Mouse (Mus musculus): Measurements from ENCODE around the gene Pkhd1.
"Not testable (repeated sequence)": the region's sequence is repeated elsewhere in the genome, so short reads cannot be mapped to it uniquely, and the experiment has no call there.

Gene Pkhd1

GRCm38 (mm10) chr1:20486087-20486486 is 131.8 kb downstream of the Pkhd1 start:
- DNase-seq (ENCODE audit: low spot score), result no peak

- no peak for DNase-seq (ENCODE audit: low spot score)
Observed at GRCm38 (mm10) chr1:20481843-20482242, 136.0 kb downstream of the Pkhd1 start.

- DNase-seq (ENCODE audit: low spot score), result no peak
Observed at GRCm38 (mm10) chr1:20478695-20479094, 139.2 kb downstream of the Pkhd1 start.

- no peak for DNase-seq (ENCODE audit: low spot score)
Observed at GRCm38 (mm10) chr1:20478266-20478659, 139.6 kb downstream of the Pkhd1 start.

GRCm38 (mm10) chr1:20477561-20478265 is 140.2 kb downstream of the Pkhd1 start:
- DNase-seq (ENCODE audit: low spot score), result no peak

GRCm38 (mm10) chr1:20470770-20471169 is 147.1 kb downstream of the Pkhd1 start:
- no peak for DNase-seq (ENCODE audit: low spot score)

GRCm38 (mm10) chr1:20470317-20470716 is 147.5 kb downstream of the Pkhd1 start:
- DNase-seq (ENCODE audit: low spot score), result no peak

GRCm38 (mm10) chr1:20466481-20466880 is 151.4 kb downstream of the Pkhd1 start:
- no peak for DNase-seq (ENCODE audit: low spot score)

- DNase-seq (ENCODE audit: low spot score), result no peak
Observed at GRCm38 (mm10) chr1:20454621-20455020, 163.2 kb downstream of the Pkhd1 start.

GRCm38 (mm10) chr1:20450074-20450473 is 167.8 kb downstream of the Pkhd1 start:
- DNase-seq (ENCODE audit: low spot score), result peak; percentile 38

- not testable (repeated sequence) for DNase-seq (ENCODE audit: low spot score)
Observed at GRCm38 (mm10) chr1:20432026-20432425, 185.8 kb downstream of the Pkhd1 start.

- no peak for DNase-seq (ENCODE audit: low spot score)
Observed at GRCm38 (mm10) chr1:20429056-20429394, 188.8 kb downstream of the Pkhd1 start.

- no peak for DNase-seq (ENCODE audit: low spot score)
Observed at GRCm38 (mm10) chr1:20428370-20429055, 189.4 kb downstream of the Pkhd1 start.

- DNase-seq (ENCODE audit: low spot score), result no peak
Observed at GRCm38 (mm10) chr1:20409411-20409967, 208.4 kb downstream of the Pkhd1 start.

- DNase-seq (ENCODE audit: low spot score), result no peak
Observed at GRCm38 (mm10) chr1:20398319-20398718, 219.5 kb downstream of the Pkhd1 start.

GRCm38 (mm10) chr1:20364437-20364836 is 253.4 kb downstream of the Pkhd1 start:
- DNase-seq (ENCODE audit: low spot score), result no peak

GRCm38 (mm10) chr1:20344651-20345050 is 273.2 kb downstream of the Pkhd1 start:
- no peak for DNase-seq (ENCODE audit: low spot score)

- peak; percentile 52 for DNase-seq (ENCODE audit: low spot score)
Observed at GRCm38 (mm10) chr1:20311485-20311884, 306.4 kb downstream of the Pkhd1 start.

GRCm38 (mm10) chr1:20310925-20311324 is 306.9 kb downstream of the Pkhd1 start:
- DNase-seq (ENCODE audit: low spot score), result no peak

GRCm38 (mm10) chr1:20306116-20306515 is 311.7 kb downstream of the Pkhd1 start:
- peak; percentile 16 for DNase-seq (ENCODE audit: low spot score)

- DNase-seq (ENCODE audit: low spot score), result no peak
Observed at GRCm38 (mm10) chr1:20302943-20303578, 314.8 kb downstream of the Pkhd1 start.

GRCm38 (mm10) chr1:20302187-20302942 is 315.5 kb downstream of the Pkhd1 start:
- DNase-seq (ENCODE audit: low spot score), result no peak

Data from MN1 (cell line).